Mouse (Mus musculus): ENCODE data around the gene Slc24a1.

DNA sequence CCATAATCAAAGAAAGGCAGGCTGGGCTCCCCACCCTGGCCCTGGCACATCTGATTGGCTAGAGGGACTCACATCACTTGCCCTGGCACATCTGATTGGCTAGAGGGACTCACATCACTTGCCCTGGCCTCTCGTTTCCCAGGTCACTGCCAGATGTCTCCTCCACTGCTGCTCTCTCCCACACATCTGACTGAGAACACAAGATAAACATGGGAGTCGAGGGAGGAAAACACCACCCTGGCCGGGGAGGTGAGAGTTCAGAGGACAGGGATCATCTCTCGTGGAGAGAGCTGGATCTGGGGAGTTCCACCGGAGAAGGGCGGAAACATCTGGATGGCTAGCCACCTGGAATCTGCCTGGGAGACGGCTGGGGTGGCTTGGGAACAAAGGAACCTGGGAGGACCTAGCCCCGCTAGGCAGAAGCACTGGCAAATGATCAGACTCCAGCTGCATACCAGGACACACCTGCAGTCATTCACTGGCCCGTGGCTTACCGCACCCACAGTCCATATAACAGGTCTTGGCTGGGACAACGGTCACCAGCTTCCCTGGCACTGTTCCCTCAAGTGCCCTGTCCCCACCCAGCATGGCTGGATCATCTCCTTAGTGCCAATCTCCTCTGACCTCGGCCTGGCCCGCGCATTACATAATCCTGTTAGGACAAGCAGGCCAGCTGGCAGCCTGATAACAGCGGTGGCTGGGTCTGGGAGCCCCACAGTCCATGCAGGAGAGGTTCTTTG lies 17.2 kb downstream of the Slc24a1 start:
- TF ChIP-seq EP300 (IDR thresholded peaks at IDR 0.05) (no peak), CTCF (IDR thresholded peaks at IDR 0.05) (no peak)

All from lung, postnatal 0 days (tissue).